Mouse (Mus musculus): ENCODE data around the gene Gpr137.

Gpr137 gene

GRCm38 (mm10) chr19:6921647-6922567 lies 20.4 kb downstream of the Gpr137 start, which contains the start of gene Esrra:
TSS of gene Esrra (minus strand) at chr19:6921813.
- DNase-seq (ENCODE audit: low read depth, low spot score): peak; percentile 100

GRCm38 (mm10) chr19:6920741-6921636 lies 21.3 kb downstream of the Gpr137 start:
- peak; percentile 51 for DNase-seq (ENCODE audit: low read depth, low spot score)

- peak; percentile 73 for DNase-seq (ENCODE audit: low read depth, low spot score)
Observed at GRCm38 (mm10) chr19:6919876-6920740, 22.2 kb downstream of the Gpr137 start.

GRCm38 (mm10) chr19:6919431-6919830 lies 22.8 kb downstream of the Gpr137 start:
- no peak for DNase-seq (ENCODE audit: low read depth, low spot score)

- no peak for DNase-seq (ENCODE audit: low read depth, low spot score)
Observed at GRCm38 (mm10) chr19:6918321-6918720, 24.0 kb downstream of the Gpr137 start.

GRCm38 (mm10) chr19:6916496-6916895 lies 25.8 kb downstream of the Gpr137 start:
- no peak for DNase-seq (ENCODE audit: low read depth, low spot score)

- no peak for DNase-seq (ENCODE audit: low read depth, low spot score)
Observed at GRCm38 (mm10) chr19:6915276-6915675, 27.0 kb downstream of the Gpr137 start.

GRCm38 (mm10) chr19:6914540-6914939 lies 27.7 kb downstream of the Gpr137 start:
- no peak for DNase-seq (ENCODE audit: low read depth, low spot score)

- no peak for DNase-seq (ENCODE audit: low read depth, low spot score)
Observed at GRCm38 (mm10) chr19:6913991-6914390, 28.3 kb downstream of the Gpr137 start.

- DNase-seq (ENCODE audit: low read depth, low spot score): no peak
Observed at GRCm38 (mm10) chr19:6913036-6913435, 29.2 kb downstream of the Gpr137 start.

- no peak for DNase-seq (ENCODE audit: low read depth, low spot score)
Observed at GRCm38 (mm10) chr19:6912205-6912970, 29.9 kb downstream of the Gpr137 start.

GRCm38 (mm10) chr19:6911101-6912074 lies 30.9 kb downstream of the Gpr137 start:
- DNase-seq (ENCODE audit: low read depth, low spot score): no peak

GRCm38 (mm10) chr19:6910306-6910705 lies 32.0 kb downstream of the Gpr137 start:
- peak; percentile 75 for DNase-seq (ENCODE audit: low read depth, low spot score)

- peak; percentile 98 for DNase-seq (ENCODE audit: low read depth, low spot score)
Observed at GRCm38 (mm10) chr19:6909507-6910289, 32.6 kb downstream of the Gpr137 start, which contains the start of the genes Trmt112 and Prdx5. TSS of gene Trmt112 (plus strand) at chr19:6909698. TSS of gene Prdx5 (minus strand) at chr19:6910106.

GRCm38 (mm10) chr19:6909021-6909420 lies 33.3 kb downstream of the Gpr137 start:
- DNase-seq (ENCODE audit: low read depth, low spot score): peak; percentile 49

GRCm38 (mm10) chr19:6907811-6908540 lies 34.3 kb downstream of the Gpr137 start:
- peak; percentile 37 for DNase-seq (ENCODE audit: low read depth, low spot score)

- DNase-seq (ENCODE audit: low read depth, low spot score): no peak
Observed at GRCm38 (mm10) chr19:6907094-6907493, 35.2 kb downstream of the Gpr137 start.

GRCm38 (mm10) chr19:6906199-6906598 lies 36.1 kb downstream of the Gpr137 start:
- DNase-seq (ENCODE audit: low read depth, low spot score): no peak
